ENCODE assay signal across 9 mouse cellular contexts in the genomic region with DNA sequence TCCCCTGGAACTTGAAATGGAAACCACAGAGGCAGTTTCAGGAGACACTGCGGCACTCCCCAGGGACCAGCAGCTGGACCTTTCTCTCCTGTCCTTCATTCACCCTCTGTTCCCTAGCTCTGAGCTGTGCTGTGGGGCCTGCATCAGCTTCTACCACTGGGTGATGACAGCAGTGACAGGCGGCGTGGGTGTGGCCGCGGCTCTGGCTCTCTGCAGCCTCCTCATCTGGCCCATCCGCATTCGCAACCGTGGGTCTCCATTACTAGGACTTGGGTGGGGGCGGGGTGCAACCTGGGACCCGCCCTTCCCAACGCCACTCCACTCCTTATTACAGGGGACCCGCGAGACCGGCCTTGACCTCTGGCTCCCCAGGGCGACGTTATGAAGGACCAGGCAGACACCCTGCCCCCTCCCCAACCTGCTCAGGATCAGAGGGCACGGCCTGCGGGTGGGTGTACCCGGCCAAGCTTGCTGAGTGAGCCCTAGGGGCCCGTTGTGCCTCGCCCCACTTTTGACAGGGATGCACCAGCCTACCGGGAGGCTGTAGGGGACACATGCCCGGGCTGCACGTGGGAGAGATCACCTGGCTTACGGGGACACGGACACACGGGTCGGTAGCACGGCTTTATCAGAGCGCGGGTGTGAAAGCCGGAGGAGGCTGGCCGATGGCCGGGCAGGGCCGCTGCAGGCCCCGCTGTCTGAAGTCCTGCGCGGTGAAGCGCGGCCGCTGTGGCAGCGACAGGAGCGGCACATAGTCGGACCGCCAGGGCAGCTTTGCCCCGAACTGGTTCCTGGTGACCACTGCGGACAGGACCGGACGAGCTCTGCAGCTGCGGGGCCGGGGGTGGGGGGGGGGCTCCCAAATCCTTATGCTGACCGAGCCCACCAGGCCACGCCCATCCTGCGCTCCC. TPM values are rescaled to one million over a fixed set of nuclear protein-coding genes. Genes with fewer than 3 reads are reported as not detected.
DNase-seq lines count a peak whose midpoint lies in the region; ATAC-seq and TF ChIP-seq lines count a peak whose summit lies in the region.
"Had no signal": no experiment of that assay in that cellular context is flagged by ENCODE, and none has a peak within 500 bp of the region (broad histone marks: within the 10 kb centered on the region; RNA-seq: fewer than 3 reads in every experiment).

No protein-coding gene starts in this region.

- 29% methylated on average over 54 of the region's 54 CpGs for WGBS in heart, adult 2 months
- WGBS in neural tube, embryonic 12.5 days: 12% methylated on average over 52 of the region's 54 CpGs

- no peaks in the 10 kb centered on the region for H3K9me3 ChIP-seq in neural tube, embryonic 12.5 days

- ATAC-seq in neural tube, embryonic 12.5 days (ENCODE audit: low FRiP score, low read depth): no peak

- peak overlapping the region; percentile 57 for H3K4me2 ChIP-seq in neural tube, embryonic 12.5 days (replicated peaks)

- no peaks in the 10 kb centered on the region for H3K79me2 ChIP-seq in heart, adult 2 months (replicated peaks; ENCODE audit: control insufficient read depth, insufficient read depth, low read length)

- peak overlapping the region; percentile 27; the same call in 1 of the 2 replicates for H3K4me3 ChIP-seq in heart, adult 2 months
- H3K4me3 ChIP-seq in neural tube, embryonic 12.5 days: peak overlapping the region; percentile 21

- 0 out of 2 replicates have a peak, but pooled peaks have one; percentile 15 for TF ChIP-seq EP300 in heart, adult 2 months (IDR thresholded peaks at IDR 0.05; ENCODE audit: insufficient read depth, low read depth, low read length)

- H3K9ac ChIP-seq in heart, adult 2 months (ENCODE audit: low read depth, low read length): peak overlapping the region; percentile 44
- peak overlapping the region; percentile 39 for H3K9ac ChIP-seq in neural tube, embryonic 12.5 days

- H3K27me3 ChIP-seq in heart, adult 2 months (ENCODE audit: control insufficient read depth, insufficient read depth, low read length): no peaks in the 10 kb centered on the region
- peaks cover 25% of the 10 kb centered on the region for H3K27me3 ChIP-seq in neural tube, embryonic 12.5 days (replicated peaks)

- no peak for TF ChIP-seq POLR2A in heart, adult 2 months (IDR thresholded peaks at IDR 0.05; ENCODE audit: insufficient read depth, low read depth, low read length)

- H3K36me3 ChIP-seq in heart, adult 2 months (ENCODE audit: control insufficient read depth, insufficient read depth, low read length): no peaks in the 10 kb centered on the region
- H3K36me3 ChIP-seq in neural tube, embryonic 12.5 days: peaks cover 27% of the 10 kb centered on the region

- TF ChIP-seq CTCF in heart, adult 2 months (IDR thresholded peaks at IDR 0.05): no peak

- H3K27ac ChIP-seq in heart, adult 2 months: peak overlapping the region; percentile 48; the same call in 1 of the 2 replicates
- no peak overlapping the region for H3K27ac ChIP-seq in neural tube, embryonic 12.5 days

- H3K4me1 ChIP-seq in heart, adult 2 months (ENCODE audit: control insufficient read depth, insufficient read depth, low read length): peaks cover 8% of the 10 kb centered on the region
- H3K4me1 ChIP-seq in neural tube, embryonic 12.5 days: peaks cover 51% of the 10 kb centered on the region

- intact Hi-C loops in heart, adult 2 months (cut with DNase I): no loop called here

- DNase-seq in heart, adult 18-20 months: peak; percentile 55 to 68
- DNase-seq in heart, adult 8-10 months (ENCODE audit: low spot score): no peak
- DNase-seq in heart, adult 2 months: peak; percentile 52 to 62
- peak; percentile 70 for DNase-seq in kidney, postnatal 14 days
- no peak for DNase-seq in cerebellum, postnatal 36 days
- DNase-seq in embryo, embryonic 10.5 days (ENCODE audit: low spot score): no peak
- no peak for DNase-seq in cerebellum, adult 11 months
- DNase-seq: cerebellum, adult 9-10 months had no signal

RNA-seq across cellular contexts. Expression of gene 4930404N11Rik, which starts 1.9 kb away (rescaled TPM):
- under 1 TPM; 0.45 to 0.51 TPM for total RNA-seq in heart, adult 18-20 months (2021)
- under 1 TPM in 2 of 4 experiments, not detected in 2; 0.29 to 0.66 TPM for total RNA-seq in heart, adult 8-10 months (2022)
- 1 to 10 TPM in 1 of 2 experiments, under 1 TPM in 1; 0.64 to 1.1 TPM for total RNA-seq in heart, adult 2 months (2021)
- 0.32 and 1.2 TPM in 2 replicates for polyA plus RNA-seq in heart, adult 2 months (2012; rRNA removed)
- polyA plus RNA-seq in neural tube, embryonic 12.5 days (2016; fragmentation: Nextera tagmentation; extraction: Ambion mirVana): 0.80 and 1.1 TPM in 2 replicates

RNA-seq across cellular contexts. Expression of gene Mfsd12, which starts 6.4 kb away (rescaled TPM):
- 10 to 100 TPM; 11.0 to 12.7 TPM for total RNA-seq in heart, adult 18-20 months (2021)
- total RNA-seq in heart, adult 8-10 months (2022): 10 to 100 TPM in 1 of 4 experiments, 1 to 10 TPM in 3; 9.2 to 11.4 (median 9.8) TPM
- 10 to 100 TPM; 10.6 to 11.1 TPM for total RNA-seq in heart, adult 2 months (2021)
- polyA plus RNA-seq in heart, adult 2 months (2012; rRNA removed): 9.6 and 10.5 TPM in 2 replicates
- polyA plus RNA-seq in neural tube, embryonic 12.5 days (2016; fragmentation: Nextera tagmentation; extraction: Ambion mirVana): 16.0 and 16.8 TPM in 2 replicates

RNA-seq across cellular contexts. Expression of gene Hmg20b, which starts 13.4 kb away (rescaled TPM):
- 10 to 100 TPM; 57.1 to 62.2 TPM for total RNA-seq in heart, adult 18-20 months (2021)
- 10 to 100 TPM; 52.4 to 61.2 (median 57.1) TPM for total RNA-seq in heart, adult 8-10 months (2022)
- total RNA-seq in heart, adult 2 months (2021): 10 to 100 TPM; 55.6 to 58.1 TPM
- polyA plus RNA-seq in heart, adult 2 months (2012; rRNA removed): 44.3 and 54.9 TPM in 2 replicates
- 95.6 TPM in 2 replicates for polyA plus RNA-seq in neural tube, embryonic 12.5 days (2016; fragmentation: Nextera tagmentation; extraction: Ambion mirVana)

RNA-seq across cellular contexts. Expression of gene Fzr1, which starts 14.6 kb away (rescaled TPM):
- total RNA-seq in heart, adult 18-20 months (2021): 10 to 100 TPM; 27.6 to 35.6 TPM
- 10 to 100 TPM; 25.9 to 39.0 (median 32.2) TPM for total RNA-seq in heart, adult 8-10 months (2022)
- 10 to 100 TPM; 29.9 to 31.5 TPM for total RNA-seq in heart, adult 2 months (2021)
- polyA plus RNA-seq in heart, adult 2 months (2012; rRNA removed): 49.3 and 56.1 TPM in 2 replicates
- polyA plus RNA-seq in neural tube, embryonic 12.5 days (2016; fragmentation: Nextera tagmentation; extraction: Ambion mirVana): 136 and 138 TPM in 2 replicates

RNA-seq across cellular contexts. Expression of gene Dohh, which starts 20.5 kb away (rescaled TPM):
- 10 to 100 TPM; 49.9 to 59.6 TPM for total RNA-seq in heart, adult 18-20 months (2021)
- 10 to 100 TPM; 49.1 to 55.0 (median 53.8) TPM for total RNA-seq in heart, adult 8-10 months (2022)
- 10 to 100 TPM; 46.6 to 53.8 TPM for total RNA-seq in heart, adult 2 months (2021)
- polyA plus RNA-seq in heart, adult 2 months (2012; rRNA removed): 48.5 and 56.9 TPM in 2 replicates
- 75.6 and 77.9 TPM in 2 replicates for polyA plus RNA-seq in neural tube, embryonic 12.5 days (2016; fragmentation: Nextera tagmentation; extraction: Ambion mirVana)

Comparison
In these comparisons a context has a peak if more than half of its experiments do, and no peak if none do; other contexts are left out.
1. DNase-seq: peak in heart, adult 18-20 months (2 of 2), heart, adult 2 months (2 of 2) and kidney, postnatal 14 days (single experiment); none in heart, adult 8-10 months (single experiment), cerebellum, postnatal 36 days (0 of 2), embryo, embryonic 10.5 days (single experiment) and cerebellum, adult 11 months (single experiment).